Mouse (Mus musculus) kidney, postnatal 10 days (tissue): ENCODE measurements around the gene Lpin2.

ENCODE experiments used
- DNase-seq: peaks from one replicate; pipeline ENCODE4 v3.0.0; 2021; ENCODE audit warnings: mixed read lengths

Lpin2 gene

DNA sequence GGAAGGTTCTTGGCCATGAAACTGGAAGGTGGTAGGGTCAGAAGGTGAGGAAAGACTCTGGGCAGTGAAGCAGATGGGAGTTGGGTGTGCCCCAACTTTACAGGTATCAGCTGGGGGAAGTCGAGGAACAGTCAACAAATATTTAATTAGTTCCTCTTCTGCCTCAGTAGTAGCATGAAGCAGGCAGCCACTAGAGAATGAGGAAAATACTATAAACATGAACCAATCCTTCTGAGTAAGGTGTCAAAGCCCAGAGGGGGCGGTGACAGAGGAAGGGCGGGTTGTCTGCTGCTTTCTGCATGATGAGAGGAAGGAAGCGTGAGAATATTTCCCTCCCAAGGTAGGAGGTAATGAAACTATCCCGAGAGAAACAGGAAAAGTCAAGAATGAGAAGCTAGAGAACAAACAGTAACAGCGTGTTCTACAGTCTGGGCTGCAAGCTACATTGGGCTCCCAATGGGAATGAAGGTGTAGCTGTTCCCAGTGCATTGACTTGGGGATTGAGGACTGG lies at the start of gene Lpin2:
Gene Lpin2 (plus strand): TSS at position 350 of the 511 bp plus-strand sequence.
- DNase-seq, result peak; percentile 49

DNA sequence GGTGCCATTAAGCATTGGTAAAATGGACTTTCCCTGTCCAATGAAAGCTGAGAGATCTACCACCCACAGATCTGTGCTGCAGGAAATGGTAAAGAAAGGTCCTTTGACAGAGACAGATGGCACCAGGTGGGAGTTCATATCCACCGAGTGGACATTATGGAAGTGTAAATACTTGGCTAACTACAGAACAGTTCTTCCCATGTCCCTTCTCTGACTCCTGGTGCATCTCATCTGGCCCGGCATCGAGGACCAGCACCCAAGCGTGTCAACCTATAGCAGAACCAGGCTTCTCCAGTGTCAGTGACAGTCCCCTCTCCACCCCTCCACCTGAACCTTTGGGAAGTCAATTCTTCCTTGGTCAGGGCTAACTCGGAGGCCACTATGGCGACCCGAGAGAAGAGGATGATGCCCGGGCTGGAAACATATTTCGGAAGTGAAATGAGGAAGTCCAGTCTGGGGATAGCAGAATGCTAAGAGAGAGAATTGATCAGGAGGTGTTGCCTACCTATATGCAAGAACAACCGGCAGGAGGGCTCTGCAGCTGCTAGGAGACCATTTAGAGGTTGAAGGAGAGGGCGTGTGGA lies 49.4 kb upstream of the Lpin2 start:
- peak; percentile 5 for DNase-seq

DNA sequence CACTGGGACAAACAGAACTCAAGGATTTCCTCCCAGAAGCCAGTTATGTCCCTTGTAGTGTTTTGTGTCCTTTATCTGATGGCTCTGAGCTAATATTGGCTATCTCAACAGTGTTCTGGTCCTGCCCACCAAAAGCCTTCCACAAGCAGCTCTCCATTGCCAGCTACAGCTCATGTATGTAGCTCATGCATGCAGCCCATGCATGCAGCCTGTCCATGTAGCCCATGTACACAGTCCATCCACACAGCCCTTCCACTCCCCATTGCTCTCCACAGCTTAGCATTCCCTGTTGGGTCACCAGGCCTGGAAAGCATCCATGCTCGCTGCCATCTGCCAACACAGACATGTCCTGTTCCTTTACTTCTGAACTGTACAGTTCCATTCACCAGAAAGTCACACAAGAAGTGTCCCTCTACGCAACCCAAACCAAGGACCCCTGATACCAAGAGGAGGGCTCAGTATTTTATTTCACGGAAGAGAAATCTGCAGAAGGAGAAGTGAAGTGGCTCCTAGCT lies 47.9 kb upstream of the Lpin2 start:
- DNase-seq, result peak; percentile 22

DNA sequence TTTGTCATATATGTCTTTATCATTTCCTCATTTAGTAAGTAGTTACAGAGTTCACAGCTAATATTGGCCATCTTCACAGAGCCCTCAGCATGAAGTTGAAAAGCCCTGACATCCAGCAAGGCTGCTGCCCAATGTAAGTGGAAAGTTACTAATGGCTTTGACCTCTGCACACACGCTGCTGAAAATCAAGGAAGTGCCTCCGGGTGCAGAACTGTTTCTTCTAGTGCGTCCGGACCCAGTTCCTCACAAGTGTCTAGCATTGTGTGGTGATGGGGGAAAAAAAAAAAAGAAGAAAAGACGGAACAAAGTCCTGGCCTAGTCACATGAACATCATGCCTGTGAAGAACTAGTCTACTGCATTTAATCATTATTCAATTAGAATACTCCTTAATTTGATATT lies 47.3 kb upstream of the Lpin2 start:
- DNase-seq, result peak; percentile 61

DNA sequence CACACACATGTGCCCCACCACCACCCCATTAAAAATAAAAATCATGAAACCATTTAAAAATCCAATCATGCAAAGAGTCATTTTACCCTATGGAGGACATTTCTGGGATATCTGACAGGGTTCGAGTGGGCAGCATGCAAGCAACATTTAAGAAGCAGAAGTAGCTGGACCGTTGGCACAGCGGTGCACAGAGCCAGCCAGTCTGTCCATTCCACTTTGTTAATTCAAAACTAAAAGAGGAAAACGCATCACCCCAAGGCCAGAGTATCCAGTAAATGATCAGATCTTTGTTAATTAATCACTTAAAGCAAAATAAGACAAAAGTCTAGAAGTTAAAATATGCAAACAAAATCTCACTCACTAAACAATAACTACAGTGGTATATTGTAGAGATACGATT lies 46.5 kb upstream of the Lpin2 start:
- DNase-seq, result peak; percentile 31

DNA sequence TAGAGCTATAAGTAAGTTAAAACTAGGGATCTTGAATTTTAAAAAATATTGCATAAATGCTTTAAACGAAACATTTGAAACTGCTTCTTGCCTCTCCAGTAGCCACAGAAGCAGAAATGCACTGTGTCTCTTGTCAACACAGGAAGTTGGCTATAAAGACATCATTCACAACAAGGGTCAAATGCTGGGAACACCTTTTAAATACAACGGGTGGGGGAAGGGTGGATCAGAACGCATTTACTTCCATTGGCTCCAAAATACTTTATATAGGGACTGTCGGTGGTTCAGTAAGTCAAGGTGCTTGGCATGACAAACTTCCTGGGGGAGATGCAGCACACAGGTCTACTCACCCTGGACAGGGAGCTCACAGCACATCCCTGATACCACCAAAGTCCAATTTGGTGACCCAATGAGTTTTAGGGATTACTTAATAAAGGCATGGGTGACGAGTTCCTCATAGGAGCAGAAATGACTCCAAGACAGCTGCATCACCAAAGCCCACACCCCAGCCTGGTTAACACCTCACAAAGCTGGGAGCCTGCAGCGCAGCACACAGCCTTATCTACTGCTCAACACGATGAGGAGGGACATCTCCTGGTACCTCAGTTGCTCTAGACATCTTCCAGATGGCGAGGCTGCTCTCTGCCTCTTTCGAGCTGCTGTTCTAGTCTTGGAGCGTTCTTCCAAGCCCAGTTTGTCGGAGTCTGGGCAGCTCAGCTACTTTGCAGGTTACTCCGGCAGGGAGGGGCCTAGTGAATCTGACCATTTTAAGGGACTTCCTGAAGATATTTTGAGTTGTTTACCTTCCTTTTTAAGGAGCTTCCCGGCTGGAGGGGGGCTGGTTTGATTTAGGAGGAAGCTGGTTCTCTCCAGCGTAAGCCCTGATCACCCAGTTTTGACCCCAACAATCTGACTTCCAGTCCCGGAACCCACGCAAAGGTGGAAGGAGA lies 45.7 kb upstream of the Lpin2 start:
- peak; percentile 24 for DNase-seq

DNA sequence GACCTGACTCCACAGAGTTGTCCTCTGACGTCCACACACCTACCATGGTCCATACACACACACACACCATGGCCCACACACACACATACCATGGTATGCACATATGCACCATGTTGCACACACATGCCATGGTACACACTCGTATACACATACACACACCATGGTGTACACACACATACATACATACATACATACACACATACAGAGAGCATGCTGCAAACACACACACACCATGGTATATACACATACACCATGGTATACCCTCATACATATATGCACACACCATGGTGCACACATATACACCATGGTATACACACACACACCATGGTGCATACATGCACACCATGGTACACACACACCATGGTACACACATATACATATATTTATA lies 45.0 kb upstream of the Lpin2 start:
- DNase-seq, result peak; percentile 1

DNA sequence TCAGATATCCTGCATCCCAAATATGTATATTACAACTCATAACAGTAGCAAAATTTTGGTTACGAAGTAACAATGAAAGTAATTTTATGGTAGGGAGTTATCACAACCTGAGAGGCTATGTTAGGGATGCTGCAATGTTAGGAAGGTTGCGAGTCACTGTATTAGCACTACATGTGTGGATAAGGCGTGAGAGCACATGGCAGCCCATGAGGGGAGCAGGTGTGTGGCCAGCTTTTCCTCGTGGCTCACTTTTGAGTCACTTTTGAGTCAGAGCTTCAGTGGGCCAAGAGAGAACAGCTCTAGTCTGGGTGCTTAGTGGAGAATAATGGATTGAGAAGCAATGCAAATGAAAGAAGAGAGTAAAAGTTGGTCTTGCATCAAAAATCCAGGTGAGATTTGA lies 40.3 kb upstream of the Lpin2 start:
- DNase-seq, result peak; percentile 3

DNA sequence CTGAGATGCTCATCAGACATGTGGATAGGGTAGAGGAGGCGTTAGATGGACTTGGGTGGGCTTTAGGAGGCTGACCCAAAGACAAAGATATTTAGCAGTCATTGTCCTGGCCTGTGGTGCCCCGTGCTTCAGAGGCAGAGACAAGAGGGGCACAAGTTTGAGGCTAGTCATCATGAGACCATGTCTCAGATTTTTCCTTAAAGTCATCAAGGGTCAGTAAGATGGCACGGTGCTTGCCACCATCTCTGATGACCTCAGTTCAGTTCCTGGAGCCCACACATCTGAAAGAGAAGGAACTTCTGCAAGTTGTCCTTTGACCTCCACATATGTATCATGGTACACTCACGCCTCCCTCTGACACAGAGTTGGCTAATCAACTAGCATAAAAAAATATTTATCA lies 39.2 kb upstream of the Lpin2 start:
- DNase-seq, result peak; percentile 3

DNA sequence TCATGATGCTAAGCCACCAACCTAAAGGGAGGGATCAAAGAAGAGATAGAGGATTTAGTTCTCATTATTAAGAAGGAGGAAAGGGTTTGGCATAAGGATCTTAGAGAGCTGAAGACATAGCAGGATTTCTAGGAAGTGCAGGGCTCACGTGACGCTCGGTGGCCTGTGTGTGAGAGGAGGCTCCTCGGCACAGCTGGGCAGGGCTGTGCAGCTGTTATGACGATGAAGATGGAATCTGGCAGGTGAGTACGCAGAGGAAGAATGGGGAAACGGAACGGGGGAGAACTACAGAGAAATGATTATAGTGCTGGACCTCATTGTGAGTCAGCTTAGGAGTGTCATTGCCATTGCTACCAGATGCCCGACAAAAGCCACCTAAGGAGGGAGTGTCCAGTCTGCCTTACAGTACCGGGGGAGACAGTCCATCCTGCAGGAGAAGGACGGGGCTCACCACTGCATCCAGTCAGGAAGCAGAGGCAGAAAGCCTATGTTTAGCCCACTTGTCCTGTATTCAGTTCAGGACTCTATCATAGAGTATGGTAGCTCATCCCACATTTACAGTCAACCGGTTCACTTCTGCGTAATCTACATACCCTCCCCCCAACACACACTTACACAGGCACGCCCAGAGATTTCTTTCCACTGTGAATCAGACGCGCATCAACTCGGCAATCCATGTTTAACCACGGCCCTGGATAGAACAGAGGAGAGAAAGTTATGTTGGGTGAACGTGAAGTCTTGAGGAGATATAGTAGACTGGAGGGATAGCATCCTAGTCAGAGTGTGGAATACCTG lies 37.8 kb upstream of the Lpin2 start:
- peak; percentile 2 for DNase-seq

DNA sequence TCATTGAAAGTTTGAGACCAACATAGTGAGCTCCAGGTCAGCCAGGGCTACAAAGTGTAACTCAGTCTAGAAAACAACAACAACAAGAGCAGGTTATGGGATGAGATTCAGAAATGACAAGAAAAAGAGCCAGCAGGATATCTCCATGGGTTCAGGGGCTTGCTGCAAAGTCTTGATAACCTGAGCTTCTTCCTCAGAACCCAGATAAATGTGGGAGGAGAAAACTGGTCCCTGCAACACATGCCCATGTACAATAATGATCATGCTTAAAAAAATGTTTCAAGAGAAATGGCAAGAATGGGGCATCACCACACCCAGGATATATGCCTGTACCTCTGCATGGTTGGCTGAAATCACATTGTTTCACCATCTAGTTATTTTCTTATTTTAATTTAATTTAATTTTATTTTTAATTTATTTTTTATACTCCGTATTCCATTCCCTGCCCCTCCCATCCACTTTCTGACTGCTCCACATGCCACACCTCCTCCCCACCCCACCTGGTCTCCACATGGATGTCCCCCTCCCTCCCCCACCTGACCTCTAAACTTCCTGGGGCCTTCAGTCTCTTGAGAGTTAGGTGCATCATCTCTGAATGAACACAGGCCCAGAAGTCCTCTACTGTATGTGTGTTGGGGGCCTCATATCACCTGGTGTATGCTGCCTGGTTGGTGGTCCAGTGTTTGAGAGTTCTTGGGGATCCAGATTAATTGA lies 37.0 kb upstream of the Lpin2 start:
- DNase-seq, result peak; percentile 0

DNA sequence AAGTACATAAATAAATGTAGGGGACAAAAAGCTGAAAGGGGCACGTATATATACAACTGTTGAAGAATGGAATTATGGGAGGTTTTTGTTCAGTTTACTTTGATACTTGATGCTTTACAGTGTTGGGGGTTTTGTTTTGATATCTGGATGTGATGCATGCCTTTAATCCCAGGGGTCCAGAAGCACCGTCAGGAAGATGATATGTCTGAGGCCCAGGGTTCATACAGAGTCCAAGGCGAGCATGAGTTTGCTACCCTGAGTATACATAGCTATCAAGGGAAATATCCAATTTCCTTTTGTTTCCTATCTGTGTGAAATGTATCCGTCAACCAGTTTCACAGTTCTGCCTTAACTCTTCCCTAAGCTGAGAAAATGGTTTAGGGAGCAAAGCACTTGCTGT lies 29.0 kb upstream of the Lpin2 start:
- DNase-seq, result peak; percentile 4

DNA sequence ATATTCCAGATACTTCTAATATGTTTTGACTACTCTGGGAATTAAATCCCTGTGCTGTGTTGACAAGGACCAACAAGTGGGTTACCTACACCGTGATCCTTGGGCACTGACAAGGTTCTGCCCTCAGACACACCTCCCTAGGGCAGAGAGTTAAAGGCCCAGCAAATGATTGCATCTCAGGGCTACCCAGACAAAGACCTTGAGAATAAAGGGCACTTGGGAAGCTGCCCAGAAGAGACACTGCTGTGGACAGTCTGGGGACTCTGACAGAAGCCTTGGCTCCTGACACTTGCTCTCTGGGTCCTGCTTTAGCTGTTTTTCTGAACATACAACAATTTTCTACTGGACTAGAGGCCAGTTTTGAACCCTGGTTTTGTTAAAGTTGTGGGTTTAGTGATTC lies 27.1 kb upstream of the Lpin2 start:
- peak; percentile 63 for DNase-seq

DNA sequence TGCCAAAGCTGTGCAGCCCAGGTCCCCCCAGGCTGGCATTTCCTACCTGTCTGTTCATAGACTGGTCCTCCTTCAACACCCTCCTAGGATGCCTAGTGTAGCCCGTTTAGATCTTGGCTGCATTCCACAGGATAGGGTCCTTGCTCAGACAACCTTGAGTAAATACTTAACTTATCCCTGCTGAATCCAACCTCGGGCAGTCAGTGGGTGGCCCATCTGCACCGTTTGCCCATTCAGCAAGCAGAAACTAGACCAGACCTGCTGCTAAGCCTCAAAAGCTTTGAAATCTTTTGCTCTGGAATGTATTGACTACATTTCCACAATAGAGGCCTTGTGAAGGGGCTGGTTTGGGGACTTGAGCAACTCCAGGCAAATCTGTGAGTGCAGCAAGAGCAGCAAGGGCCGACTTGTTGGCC lies 23.2 kb upstream of the Lpin2 start:
- DNase-seq, result peak; percentile 78

DNA sequence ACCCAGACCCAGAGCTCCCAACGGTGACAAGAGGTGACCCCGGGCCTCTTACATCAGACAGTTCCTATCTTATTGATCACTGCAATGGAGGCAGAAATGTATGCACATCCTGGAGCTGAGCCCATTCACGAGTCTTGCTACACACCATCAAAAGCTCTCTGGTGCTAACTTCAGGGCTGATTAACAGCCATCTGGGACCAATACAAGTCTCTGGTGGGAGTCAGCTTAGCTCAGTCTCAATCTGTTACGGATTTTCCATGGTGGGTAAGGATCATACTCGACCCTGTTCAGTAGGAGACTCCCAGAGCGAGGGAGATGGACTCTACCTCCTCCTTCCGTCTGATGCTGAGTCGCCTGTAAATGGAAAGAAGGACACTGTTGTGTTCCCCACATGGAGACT lies 22.6 kb upstream of the Lpin2 start:
- DNase-seq, result no peak

DNA sequence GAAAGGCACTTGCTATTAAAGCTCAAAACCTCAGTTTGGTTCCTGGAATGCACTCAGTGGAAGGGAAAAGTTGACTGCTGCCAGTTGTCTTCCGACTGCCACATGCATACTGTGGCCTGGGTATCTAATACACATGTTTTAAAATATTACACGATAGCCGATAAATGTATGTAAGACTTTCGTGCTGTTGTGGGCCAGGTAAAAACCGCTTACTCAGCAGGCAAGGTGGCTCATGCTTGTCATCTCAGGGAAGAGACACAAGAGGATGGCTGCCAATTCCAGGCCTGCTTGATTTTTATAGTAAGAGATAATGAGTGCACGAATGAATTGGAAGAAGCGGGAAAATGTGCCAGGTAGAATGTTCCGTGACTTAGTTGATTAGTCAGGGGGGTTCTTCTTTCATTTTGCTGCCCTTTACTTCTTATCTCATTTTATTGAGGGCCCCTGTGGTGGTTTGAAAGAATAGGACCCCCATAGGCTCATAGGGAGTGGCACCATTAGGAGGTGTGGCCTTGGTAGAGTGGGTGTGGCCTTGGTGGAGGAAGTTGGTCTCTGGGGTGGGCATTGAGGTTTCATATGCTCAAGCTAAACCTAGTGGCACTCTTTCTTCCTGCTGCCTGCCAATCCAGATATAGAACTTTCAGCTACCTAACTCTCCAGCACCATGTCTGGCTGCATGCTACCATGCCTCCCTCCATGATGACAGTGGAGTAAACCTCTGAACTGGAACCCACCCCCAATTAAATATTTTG lies 21.9 kb upstream of the Lpin2 start:
- DNase-seq, result peak; percentile 5

DNA sequence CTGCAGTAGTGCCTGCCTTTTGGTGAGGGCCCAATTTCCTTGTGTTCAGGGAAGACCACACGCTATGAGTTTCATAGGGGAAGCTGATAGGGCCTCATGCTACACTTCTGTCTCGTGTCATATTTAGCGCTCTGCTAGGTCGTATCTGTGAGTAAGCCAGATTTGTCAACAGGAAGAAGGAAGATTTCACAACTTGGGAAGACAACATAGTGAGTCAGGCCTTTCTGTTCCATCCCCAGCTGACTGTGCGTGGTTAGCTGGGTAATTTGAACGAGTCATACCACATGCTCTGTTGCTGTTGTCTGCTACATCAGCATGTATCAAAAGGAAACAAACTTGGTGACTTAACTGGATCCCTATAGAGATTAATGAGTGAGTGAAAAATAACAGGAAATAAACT lies 17.4 kb upstream of the Lpin2 start:
- peak; percentile 14 for DNase-seq

DNA sequence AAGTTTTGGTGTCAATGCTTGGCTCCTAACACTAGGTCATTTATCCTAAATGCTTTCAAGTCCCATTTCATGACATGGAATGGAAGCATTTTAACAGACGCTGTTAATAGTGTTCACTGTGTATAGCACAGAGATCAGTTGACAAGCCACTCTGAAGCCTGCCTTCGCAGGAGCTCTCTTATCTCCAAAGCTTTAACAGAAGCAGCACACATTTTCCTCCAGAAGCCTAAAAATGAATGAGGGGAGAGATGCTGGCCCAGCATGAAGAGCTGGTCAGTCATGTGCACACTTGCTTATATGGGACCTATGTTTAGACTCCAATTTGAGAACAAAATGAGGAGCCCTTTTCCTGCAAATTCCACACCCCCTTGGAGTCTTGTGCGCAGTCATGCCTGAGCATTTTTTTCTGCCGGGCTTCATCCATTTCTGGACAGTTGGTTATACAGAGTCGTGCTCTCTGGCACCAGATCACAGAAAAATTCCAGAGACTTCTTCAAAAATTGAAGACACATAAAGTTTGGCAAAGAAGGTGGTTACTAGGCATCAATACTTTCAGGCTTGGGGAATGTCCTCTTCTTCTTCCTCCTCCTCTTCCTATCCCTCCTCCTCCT lies 14.1 kb upstream of the Lpin2 start:
- no peak for DNase-seq

DNA sequence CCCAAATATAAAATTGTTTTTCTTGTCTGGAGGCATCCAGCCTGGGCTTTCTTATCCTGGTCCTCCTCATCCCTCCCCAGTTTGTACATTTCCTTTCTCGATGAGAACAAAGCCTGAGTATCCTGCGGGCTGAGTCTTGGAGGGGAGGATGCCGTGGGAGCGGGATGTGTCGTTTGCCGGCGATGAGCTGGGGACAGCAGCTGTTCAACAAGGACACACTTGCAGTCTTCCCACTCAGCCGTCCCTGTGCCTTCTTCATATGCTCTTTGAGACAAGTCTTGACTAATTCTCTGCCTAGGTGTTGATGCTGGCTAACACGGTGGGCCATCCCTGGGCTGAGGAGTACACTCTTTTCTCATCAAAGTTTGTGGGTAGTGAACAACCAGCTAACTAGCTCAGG lies 13.5 kb upstream of the Lpin2 start:
- DNase-seq, result peak; percentile 48

DNA sequence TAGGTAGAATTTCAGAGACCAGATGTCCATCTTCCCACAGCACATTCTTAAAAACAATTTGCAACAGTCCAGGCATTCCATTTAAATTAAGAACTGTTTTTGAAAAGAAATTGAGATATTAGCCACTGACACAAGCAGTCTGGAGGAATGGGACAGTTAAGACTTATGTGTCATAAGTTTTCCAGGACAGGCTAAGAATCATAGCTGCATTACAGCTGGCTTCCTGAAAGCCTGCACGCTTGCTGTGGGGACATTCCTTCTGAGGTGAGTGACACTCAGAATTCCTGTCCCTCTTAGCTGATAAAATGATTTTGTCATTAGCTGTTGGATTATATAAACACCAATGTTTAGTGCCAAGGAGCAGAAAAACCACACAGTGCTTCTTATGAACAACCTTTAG lies 12.7 kb upstream of the Lpin2 start:
- no peak for DNase-seq

DNA sequence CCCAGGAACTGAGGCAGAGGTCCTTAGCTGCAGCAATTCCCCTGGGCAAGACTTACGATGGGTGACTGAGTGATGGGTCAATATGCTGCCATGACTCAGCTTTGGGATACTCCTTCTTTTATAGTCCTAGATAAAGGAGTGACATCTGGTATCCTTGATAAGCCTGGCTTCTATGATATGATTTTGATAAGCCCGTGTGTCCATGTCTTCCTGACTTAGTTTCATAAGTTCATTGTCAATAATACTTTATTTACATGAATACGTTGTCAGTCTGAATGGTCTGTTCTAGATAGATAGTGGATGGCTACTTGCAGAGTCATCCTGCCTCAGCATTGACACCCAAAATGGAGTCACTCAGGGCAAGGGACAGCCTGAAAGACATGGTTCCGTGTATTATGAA lies 11.2 kb upstream of the Lpin2 start:
- no peak for DNase-seq
